Mouse (Mus musculus) adrenal gland (tissue): ENCODE data around the gene Kctd3.

ENCODE experiments used
- intact Hi-C: fragments of 180-260 bp; cut with DNase I; formaldehyde crosslinking; loops from one replicate; pipeline ENCODE4 v1.15.1; 2025

Gene Kctd3

GRCm38 (mm10) chr1:189012846-189013586 is 5.4 kb upstream of the Kctd3 start:
- intact Hi-C loops = no loop called here

- intact Hi-C loops = no loop called here
Measured at GRCm38 (mm10) chr1:189010671-189011070, 3.0 kb upstream of the Kctd3 start.

- intact Hi-C loops = no loop called here
Measured at GRCm38 (mm10) chr1:189007980-189008324, 311 bp upstream of the Kctd3 start.

GRCm38 (mm10) chr1:189006826-189007225 is 815 bp downstream of the Kctd3 start:
- intact Hi-C loops = no loop called here

GRCm38 (mm10) chr1:189006267-189006666 is 1.4 kb downstream of the Kctd3 start:
- intact Hi-C loops = no loop called here

- intact Hi-C loops = no loop called here
Measured at GRCm38 (mm10) chr1:189004774-189005173, 2.9 kb downstream of the Kctd3 start.

- intact Hi-C loops = no loop called here
Measured at GRCm38 (mm10) chr1:189001815-189002214, 5.8 kb downstream of the Kctd3 start.

- intact Hi-C loops = no loop called here
Measured at GRCm38 (mm10) chr1:188999981-189000380, 7.7 kb downstream of the Kctd3 start.

- intact Hi-C loops = no loop called here
Measured at GRCm38 (mm10) chr1:188997921-188998320, 9.7 kb downstream of the Kctd3 start.

GRCm38 (mm10) chr1:188993218-188993617 is 14.4 kb downstream of the Kctd3 start:
- intact Hi-C loops = no loop called here

GRCm38 (mm10) chr1:188980050-188980449 is 27.6 kb downstream of the Kctd3 start:
- intact Hi-C loops = no loop called here

- intact Hi-C loops = no loop called here
Measured at GRCm38 (mm10) chr1:188973926-188974325, 33.7 kb downstream of the Kctd3 start.

GRCm38 (mm10) chr1:188973078-188973477 is 34.6 kb downstream of the Kctd3 start:
- intact Hi-C loops = no loop called here

GRCm38 (mm10) chr1:188952501-188952900 is 55.1 kb downstream of the Kctd3 start:
- intact Hi-C loops = no loop called here

GRCm38 (mm10) chr1:188951091-188951490 is 56.5 kb downstream of the Kctd3 start:
- intact Hi-C loops = no loop called here

GRCm38 (mm10) chr1:188948276-188948675 is 59.4 kb downstream of the Kctd3 start:
- intact Hi-C loops = no loop called here

- intact Hi-C loops = no loop called here
Measured at GRCm38 (mm10) chr1:188947794-188948193, 59.8 kb downstream of the Kctd3 start.

- intact Hi-C loops = no loop called here
Measured at GRCm38 (mm10) chr1:188946849-188947248, 60.8 kb downstream of the Kctd3 start.

GRCm38 (mm10) chr1:188945326-188945725 is 62.3 kb downstream of the Kctd3 start:
- intact Hi-C loops = no loop called here

- intact Hi-C loops = no loop called here
Measured at GRCm38 (mm10) chr1:188937246-188937780, 70.3 kb downstream of the Kctd3 start.
